Mouse (Mus musculus): Measurements from ENCODE around the gene Frem1.

DNA sequence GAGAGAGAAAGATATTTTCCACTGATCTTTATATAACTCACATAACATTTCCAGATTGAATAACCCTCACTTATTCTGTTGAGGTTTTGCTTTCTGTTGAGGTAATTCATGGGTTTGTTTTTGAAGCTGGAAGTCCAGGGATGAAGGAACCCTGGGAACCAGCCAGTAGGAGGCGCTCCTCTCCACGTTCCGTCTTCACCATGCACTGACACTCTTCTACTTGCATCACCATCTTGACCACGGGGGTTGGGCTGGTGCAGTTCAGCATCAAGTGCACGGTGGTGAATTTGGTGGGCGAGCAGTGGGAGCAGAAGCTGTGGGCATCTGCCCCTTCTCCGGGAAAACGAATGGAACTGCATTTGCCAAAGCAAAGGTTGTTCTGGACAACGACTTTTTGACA, 169.6 kb downstream of the Frem1 start:
- TF ChIP-seq CTCF (IDR thresholded peaks at IDR 0.05; ENCODE audit: extremely low read depth, insufficient read depth, low read length): no peak
- no peak for TF ChIP-seq POLR2A (IDR thresholded peaks at IDR 0.05; ENCODE audit: extremely low read depth, insufficient read depth, low read length)
